Mouse (Mus musculus): ENCODE data around the gene Wdr62. TPM values are rescaled to one million over a fixed set of nuclear protein-coding genes. Genes with fewer than 3 reads are reported as not detected.
"Not testable (repeated sequence)": the region's sequence is repeated elsewhere in the genome, so short reads cannot be mapped to it uniquely, and the experiment has no call there.

Gene Wdr62
- polyA plus RNA-seq, 1 experiment from 2014 or later = 9.7 TPM

DNA sequence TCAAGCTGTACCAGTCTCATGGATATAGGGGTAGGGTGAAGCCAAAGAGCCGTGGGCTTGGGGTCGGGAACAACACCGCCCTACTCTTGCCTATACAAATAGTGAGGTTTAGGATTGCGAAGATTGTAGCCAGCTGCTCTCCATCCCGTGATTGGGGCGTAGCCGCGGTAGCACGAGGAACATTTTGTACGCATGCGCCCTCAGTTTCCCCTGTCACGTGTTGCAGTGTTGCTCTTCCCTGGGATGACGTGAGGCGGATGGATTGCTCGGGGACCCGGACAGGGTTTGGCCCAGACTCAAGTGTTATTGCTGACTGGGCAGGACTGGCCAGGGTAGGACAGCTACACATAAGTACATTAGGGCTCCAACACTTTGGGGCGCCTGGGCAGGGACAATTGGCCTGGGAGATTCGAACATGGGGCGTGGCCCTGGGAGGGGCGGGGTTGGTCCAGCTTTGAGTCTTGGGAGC lies 485 bp upstream of the Wdr62 start:
- H3K9me3 ChIP-seq = no peaks in the 10 kb centered on the region

DNA sequence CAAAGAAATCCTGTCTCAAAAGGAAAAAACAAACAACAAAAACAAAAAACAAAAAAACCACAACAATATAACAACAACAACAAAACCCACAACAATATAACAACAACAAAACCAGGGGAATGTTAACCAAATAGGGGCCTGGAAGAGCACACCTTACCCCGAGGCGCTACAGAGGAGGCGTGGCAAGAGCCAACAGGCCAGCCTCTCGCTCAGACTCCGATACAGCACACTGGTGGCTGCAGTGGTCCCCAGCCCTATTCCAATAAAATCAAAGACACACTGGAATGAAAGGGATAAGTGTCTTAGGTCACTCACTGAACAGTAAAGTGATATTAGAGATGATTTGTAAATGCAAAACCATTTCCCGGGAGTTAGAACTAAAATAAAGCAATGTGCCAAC lies 683 bp downstream of the Wdr62 start:
- Histone ChIP-seq H3K9ac (no peak overlapping the region), H3K4me1 (peaks cover 6% of the 10 kb centered on the region; the same call in 1 of the 2 replicates), H3K27ac (no peak overlapping the region), H3K27me3 (replicated peaks) (no peaks in the 10 kb centered on the region), H3K4me3 (peak overlapping the region; percentile 66), H3K4me2 (replicated peaks) (peak overlapping the region; percentile 92), H3K36me3 (no peaks in the 10 kb centered on the region; the same call in 1 of the 2 replicates), H3K9me3 (no peaks in the 10 kb centered on the region)
- ATAC-seq (ENCODE audit: low FRiP score, low read depth) = no peak
- WGBS = under 1% methylated on average over 6 of the region's 6 CpGs

More for the DNA sequence above, 485 bp upstream of the Wdr62 start:
- Histone ChIP-seq H3K36me3 (no peaks in the 10 kb centered on the region; the same call in 1 of the 2 replicates), H3K27me3 (replicated peaks) (no peaks in the 10 kb centered on the region), H3K9ac (peak overlapping the region; percentile 51), H3K4me3 (peak overlapping the region; percentile 66), H3K27ac (peak overlapping the region; percentile 85), H3K4me2 (replicated peaks) (peak overlapping the region; percentile 92), H3K4me1 (peaks cover 6% of the 10 kb centered on the region; the same call in 1 of the 2 replicates)
- WGBS = under 1% methylated on average over 20 of the region's 20 CpGs
- peak; percentile 91 for ATAC-seq (ENCODE audit: low FRiP score, low read depth)

DNA sequence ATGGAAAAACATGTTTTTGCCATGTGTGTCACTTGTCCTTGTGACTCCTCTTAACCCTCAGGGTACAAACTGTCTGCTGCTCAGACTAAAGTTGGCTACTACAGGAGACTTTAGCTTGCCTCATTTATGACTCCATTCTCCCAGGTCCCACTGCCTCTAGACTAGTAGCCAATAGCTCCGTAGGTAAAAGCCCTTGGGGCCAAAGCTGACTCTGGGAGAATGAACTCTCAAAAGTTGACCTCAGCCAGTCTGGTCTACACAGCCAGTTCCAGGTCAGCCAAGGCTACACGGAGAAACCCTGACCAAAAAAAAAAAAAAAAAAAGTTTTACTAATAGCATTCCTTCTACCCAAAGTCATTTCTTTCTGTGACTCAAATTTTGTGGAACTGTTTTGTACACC lies 1.3 kb downstream of the Wdr62 start:
- no peak overlapping the region for H3K27ac ChIP-seq
- no peaks in the 10 kb centered on the region; the same call in 1 of the 2 replicates for H3K36me3 ChIP-seq
- H3K4me2 ChIP-seq (replicated peaks) = peak overlapping the region; percentile 92
- H3K9me3 ChIP-seq = no peaks in the 10 kb centered on the region
- H3K9ac ChIP-seq = no peak overlapping the region
- H3K4me1 ChIP-seq = peaks cover 6% of the 10 kb centered on the region; the same call in 1 of the 2 replicates
- ATAC-seq (ENCODE audit: low FRiP score, low read depth) = no peak
- H3K4me3 ChIP-seq = no peak overlapping the region
- no peaks in the 10 kb centered on the region for H3K27me3 ChIP-seq (replicated peaks)
- WGBS = 55% methylated on average over 2 of the region's 2 CpGs

DNA sequence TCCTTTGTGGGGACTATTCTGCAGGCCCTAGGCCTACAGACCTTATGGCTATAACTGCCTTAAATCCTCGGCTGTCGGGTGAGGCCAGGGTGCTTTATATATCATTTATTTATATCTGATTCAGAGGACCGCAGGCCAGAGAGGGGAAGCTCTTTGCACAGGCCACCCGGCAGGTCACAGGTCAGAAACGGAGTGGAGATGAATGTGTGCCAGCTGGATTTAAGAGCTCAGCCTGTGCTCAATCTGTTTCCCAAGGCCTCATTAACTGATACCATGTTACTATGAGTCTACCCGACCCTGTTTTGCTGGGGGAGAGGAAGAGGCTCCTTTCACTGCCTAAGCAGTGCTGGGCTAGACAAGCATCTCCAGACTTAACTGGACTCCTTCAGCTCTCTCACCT lies 5.8 kb downstream of the Wdr62 start:
- peaks cover 15% of the 10 kb centered on the region for H3K36me3 ChIP-seq
- no peak overlapping the region for H3K9ac ChIP-seq

DNA sequence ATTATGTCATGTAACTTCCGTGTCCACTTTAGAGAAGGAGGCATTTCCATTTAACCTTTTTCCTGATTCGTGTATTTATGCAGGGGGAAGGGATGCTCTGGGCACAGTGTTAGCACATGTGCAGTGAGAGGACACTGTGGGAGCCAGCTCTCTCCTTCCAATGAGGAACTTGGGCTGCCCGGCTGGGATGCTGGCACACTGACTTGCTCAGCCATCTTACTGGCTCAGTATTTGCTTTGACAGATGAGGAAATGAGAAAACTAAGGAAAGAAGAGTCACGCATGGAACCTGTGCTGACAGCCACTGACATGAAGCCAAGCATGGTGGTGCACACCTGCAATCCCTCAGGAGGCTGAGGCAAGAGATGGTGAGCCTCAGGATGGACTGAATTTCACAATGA lies 10.6 kb downstream of the Wdr62 start:
- no peak overlapping the region for H3K9ac ChIP-seq
- no peaks in the 10 kb centered on the region for H3K9me3 ChIP-seq
- H3K4me3 ChIP-seq = no peak overlapping the region
- ATAC-seq (ENCODE audit: low FRiP score, low read depth) = no peak
- peaks cover 23% of the 10 kb centered on the region for H3K36me3 ChIP-seq
- H3K27ac ChIP-seq = no peak overlapping the region
- no peaks in the 10 kb centered on the region for H3K4me1 ChIP-seq
- no peaks in the 10 kb centered on the region for H3K27me3 ChIP-seq (replicated peaks)
- 93% methylated on average over 4 of the region's 4 CpGs for WGBS
- no peak overlapping the region for H3K4me2 ChIP-seq (replicated peaks)

More for the DNA sequence above, 5.8 kb downstream of the Wdr62 start:
- Histone ChIP-seq H3K4me2 (replicated peaks) (no peak overlapping the region), H3K9me3 (no peaks in the 10 kb centered on the region), H3K27me3 (replicated peaks) (no peaks in the 10 kb centered on the region), H3K27ac (no peak overlapping the region), H3K4me1 (peaks cover 3% of the 10 kb centered on the region; the same call in 1 of the 2 replicates), H3K4me3 (no peak overlapping the region)
- no peak for ATAC-seq (ENCODE audit: low FRiP score, low read depth)
- 82% methylated on average over 6 of the region's 6 CpGs for WGBS

DNA sequence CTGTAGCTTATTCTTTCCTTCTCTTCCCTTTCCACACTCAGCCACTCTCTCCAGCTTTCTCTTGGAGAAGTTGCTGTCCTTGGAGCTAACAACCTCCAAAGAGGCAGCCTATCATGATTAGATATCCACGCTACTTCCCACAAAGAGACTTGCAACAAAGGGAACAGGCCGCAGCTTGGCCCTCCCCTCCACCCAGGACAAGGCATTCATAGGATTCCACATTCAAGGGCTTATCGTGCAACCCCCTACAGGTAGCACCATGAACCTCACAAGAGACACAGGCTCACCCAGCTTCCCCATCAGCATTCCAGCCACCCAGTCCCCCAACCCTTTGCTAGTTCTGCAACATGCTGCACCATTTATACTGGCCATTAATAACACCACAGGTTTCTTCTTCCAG lies 13.4 kb downstream of the Wdr62 start:
- no peak overlapping the region for H3K4me2 ChIP-seq (replicated peaks)
- H3K4me1 ChIP-seq = no peaks in the 10 kb centered on the region
- no peak overlapping the region for H3K27ac ChIP-seq
- H3K4me3 ChIP-seq = no peak overlapping the region
- no peaks in the 10 kb centered on the region for H3K9me3 ChIP-seq
- no peak for ATAC-seq (ENCODE audit: low FRiP score, low read depth)
- H3K27me3 ChIP-seq (replicated peaks) = no peaks in the 10 kb centered on the region
- no peak overlapping the region for H3K9ac ChIP-seq
- peaks cover 27% of the 10 kb centered on the region for H3K36me3 ChIP-seq
- 90% methylated on average over 3 of the region's 3 CpGs for WGBS

DNA sequence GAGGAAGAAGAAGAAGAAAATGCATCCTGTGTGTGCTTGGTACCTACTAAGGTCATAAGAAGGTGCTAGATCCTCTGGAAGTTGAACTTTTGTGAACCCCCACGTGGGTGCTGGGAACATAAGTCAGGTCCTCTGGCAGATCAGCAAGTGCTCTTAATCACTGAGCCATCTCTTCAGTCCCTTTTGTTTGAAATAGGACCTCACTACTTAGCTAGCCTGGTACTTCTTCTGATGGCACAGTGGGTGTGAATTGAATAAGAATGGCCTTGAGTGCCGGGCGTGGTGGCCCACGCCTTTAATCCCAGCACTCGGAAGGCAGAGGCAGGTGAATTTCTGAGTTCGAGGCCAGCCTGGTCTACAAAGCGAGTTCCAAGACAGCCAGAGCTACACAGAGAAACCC lies 14.3 kb downstream of the Wdr62 start:
- H3K4me2 ChIP-seq (replicated peaks) = no peak overlapping the region
- H3K9ac ChIP-seq = no peak overlapping the region
- H3K27ac ChIP-seq = no peak overlapping the region
- H3K36me3 ChIP-seq = peaks cover 30% of the 10 kb centered on the region
- no peaks in the 10 kb centered on the region for H3K9me3 ChIP-seq
- no peaks in the 10 kb centered on the region for H3K4me1 ChIP-seq
- H3K4me3 ChIP-seq = no peak overlapping the region
- ATAC-seq (ENCODE audit: low FRiP score, low read depth) = no peak
- no peaks in the 10 kb centered on the region for H3K27me3 ChIP-seq (replicated peaks)
- WGBS = 88% methylated on average over 7 of the region's 7 CpGs

DNA sequence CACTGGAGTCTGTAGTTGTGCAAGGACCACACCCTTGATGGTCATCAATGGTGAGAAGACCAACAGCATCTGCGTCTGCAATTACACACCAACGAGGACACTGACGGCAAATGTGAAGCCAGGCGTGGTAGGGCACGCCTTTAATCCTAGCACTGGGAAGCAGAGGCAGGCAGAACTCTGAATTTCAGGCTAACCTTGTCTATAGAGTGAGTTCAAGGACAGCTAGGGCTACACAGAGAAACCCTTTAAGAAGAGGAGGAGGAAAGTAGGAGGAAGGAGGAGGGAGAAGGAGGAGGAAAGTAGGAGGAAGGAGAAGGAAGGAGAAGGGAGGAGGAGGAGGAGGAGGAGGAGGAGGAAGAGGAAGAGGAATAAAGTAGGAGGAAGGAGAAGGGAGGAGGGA lies 14.7 kb downstream of the Wdr62 start:
- Histone ChIP-seq H3K9me3 (no peaks in the 10 kb centered on the region), H3K4me2 (replicated peaks) (no peak overlapping the region), H3K4me3 (no peak overlapping the region), H3K27ac (no peak overlapping the region), H3K27me3 (replicated peaks) (no peaks in the 10 kb centered on the region), H3K36me3 (peaks cover 30% of the 10 kb centered on the region), H3K4me1 (no peaks in the 10 kb centered on the region), H3K9ac (no peak overlapping the region)
- 93% methylated on average over 5 of the region's 5 CpGs for WGBS
- ATAC-seq (ENCODE audit: low FRiP score, low read depth) = no peak

DNA sequence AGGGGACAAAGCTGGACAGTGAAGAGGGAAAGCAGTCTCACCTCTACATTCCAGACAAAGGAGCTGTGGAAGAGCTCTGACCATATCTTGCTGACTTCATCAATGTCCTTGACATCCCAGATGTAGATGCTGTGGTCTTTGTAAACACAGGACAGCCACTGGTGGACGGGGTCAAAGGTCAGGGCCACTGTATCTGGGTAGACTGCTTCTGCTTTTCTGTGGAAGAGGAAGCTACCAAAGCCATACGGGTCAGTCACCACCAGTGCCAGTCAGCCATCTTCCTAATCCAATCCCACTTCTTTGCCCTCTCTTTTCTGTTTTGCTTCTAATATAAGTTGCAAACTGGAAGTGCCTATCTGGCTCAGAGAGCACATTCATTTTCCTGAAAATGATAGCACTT lies 15.2 kb downstream of the Wdr62 start:
- Histone ChIP-seq H3K27ac (no peak overlapping the region), H3K4me1 (no peaks in the 10 kb centered on the region), H3K9ac (no peak overlapping the region), H3K36me3 (peaks cover 28% of the 10 kb centered on the region), H3K9me3 (no peaks in the 10 kb centered on the region), H3K4me3 (no peak overlapping the region), H3K27me3 (replicated peaks) (no peaks in the 10 kb centered on the region), H3K4me2 (replicated peaks) (no peak overlapping the region)
- no peak for ATAC-seq (ENCODE audit: low FRiP score, low read depth)
- WGBS = 83% methylated on average over 2 of the region's 2 CpGs

DNA sequence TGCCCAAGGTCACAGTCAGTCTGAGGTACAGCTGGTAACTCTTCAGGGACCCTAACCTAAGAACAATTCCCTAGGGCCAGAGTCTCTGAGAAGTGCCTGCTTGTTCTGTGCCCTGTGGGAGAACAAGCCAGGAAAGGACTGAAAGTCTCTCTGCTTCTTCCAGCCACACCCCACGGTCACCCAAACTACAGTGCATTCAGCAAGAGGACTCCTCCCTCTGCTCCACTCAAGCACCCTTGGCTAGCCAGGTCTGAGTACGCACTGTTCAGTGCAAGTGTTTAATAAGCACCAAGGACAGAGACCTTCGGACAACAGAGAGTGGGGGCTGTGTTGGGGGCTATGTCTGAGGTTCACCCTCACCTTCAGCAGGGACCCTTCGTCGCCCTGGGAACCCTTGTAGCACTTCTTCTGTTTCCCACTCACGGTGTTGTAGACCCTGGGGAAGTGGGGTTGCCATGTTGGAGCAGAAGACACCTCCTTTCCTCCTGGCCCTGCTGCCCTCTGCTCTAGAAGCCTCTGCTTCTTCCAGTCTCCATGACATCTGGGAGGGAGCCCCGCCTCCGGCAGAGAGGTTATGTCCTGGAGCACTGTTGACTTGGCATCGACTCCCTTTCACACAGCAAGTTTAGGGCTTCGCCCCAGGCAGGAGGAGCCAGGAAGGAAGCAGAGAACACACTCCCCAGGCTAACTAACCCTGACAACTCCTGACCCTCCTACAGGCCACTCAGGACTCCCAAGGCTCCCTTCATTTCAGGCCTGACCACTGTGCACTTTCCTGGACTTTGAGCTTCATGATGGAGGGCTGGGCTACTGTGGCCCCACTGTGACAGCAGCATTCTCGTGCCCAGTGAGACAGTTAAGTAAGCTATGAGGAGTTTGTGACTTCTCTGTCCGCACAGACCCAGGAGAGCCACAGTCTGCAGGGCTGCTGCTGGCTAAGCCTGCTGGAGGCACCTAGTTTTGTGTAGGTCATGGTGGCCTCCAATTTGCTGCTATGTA lies 28.0 kb downstream of the Wdr62 start:
- 92% methylated on average over 12 of the region's 12 CpGs for whole genome bisulfite sequencing
- Histone ChIP-seq H3K4me1 (no peaks in the 10 kb centered on the region), H3K36me3 (peaks cover 3% of the 10 kb centered on the region), H3K27ac (no peak overlapping the region), H3K4me2 (replicated peaks) (no peak overlapping the region), H3K9ac (no peak overlapping the region), H3K9me3 (no peaks in the 10 kb centered on the region), H3K27me3 (replicated peaks) (no peaks in the 10 kb centered on the region), H3K4me3 (no peak overlapping the region)
- no peak for ATAC-seq (ENCODE audit: low FRiP score, low read depth)

DNA sequence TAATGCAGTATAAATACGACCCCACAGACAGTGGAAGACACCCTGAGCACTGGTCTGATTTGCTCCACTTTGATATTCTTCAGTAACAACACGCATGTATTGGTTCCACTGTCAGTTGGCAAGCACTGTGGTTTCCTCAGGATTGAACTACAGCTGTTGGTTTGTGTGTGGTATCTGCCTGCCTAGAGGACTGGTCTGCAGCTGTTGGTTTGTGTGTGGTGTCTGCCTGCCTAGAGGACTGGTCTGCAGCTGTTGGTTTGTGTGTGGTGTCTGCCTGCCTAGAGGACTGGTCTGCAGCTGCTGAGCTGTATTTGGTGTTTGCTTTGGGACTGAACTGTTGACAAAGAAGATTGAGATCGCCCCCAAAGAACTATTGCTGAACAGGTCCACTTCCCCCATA lies 42.8 kb downstream of the Wdr62 start:
- ATAC-seq (ENCODE audit: low FRiP score, low read depth); H3K9me3 ChIP-seq; H3K4me2 ChIP-seq (replicated peaks); H3K27ac ChIP-seq; H3K9ac ChIP-seq; H3K27me3 ChIP-seq (replicated peaks); H3K4me3 ChIP-seq: not testable (repeated sequence)
- 96% methylated on average over 3 of the region's 3 CpGs for WGBS
- Histone ChIP-seq H3K36me3 (peaks cover 39% of the 10 kb centered on the region), H3K4me1 (peaks cover 12% of the 10 kb centered on the region)

DNA sequence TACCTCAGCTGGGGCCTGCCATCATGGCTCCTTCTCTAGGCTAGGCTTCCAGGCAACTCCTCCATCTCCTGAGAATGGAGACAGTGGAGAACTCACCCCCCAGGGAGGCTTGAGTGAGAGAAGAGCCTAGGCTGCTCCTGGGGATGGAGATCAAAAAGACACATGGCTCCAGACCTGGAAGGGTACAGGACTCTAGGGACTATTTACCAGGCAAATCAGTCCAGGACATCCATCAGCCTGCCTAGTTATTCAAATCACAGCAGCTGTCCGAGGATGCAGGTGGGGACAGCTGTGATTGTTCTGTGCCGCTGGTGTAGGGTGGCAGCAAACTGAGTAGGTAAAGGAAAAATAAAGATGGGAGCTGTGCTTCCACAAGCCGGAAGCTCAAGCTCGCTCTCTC lies 44.6 kb downstream of the Wdr62 start, which contains the start of gene Ovol3:
Gene Ovol3 (minus strand): TSS at position 101 of the 400 bp plus-strand sequence.
- Histone ChIP-seq H3K9ac (no peak within 1 kb of the TSS), H3K4me2 (replicated peaks) (no peak within 1 kb of the TSS), H3K27me3 (replicated peaks) (no peaks in the 10 kb centered on the region), H3K4me1 (peaks cover 18% of the 10 kb centered on the region), H3K36me3 (peaks cover 25% of the 10 kb centered on the region), H3K9me3 (no peaks in the 10 kb centered on the region), H3K4me3 (no peak within 1 kb of the TSS), H3K27ac (no peak within 1 kb of the TSS)
- ATAC-seq (ENCODE audit: low FRiP score, low read depth) = no peak
- 83% methylated on average over 4 of the region's 4 CpGs for WGBS

All from neural tube, embryonic 12.5 days (tissue).